Mouse (Mus musculus) hindbrain, postnatal 0 days (tissue): ENCODE measurements around the gene Mgat4a. TPM values are rescaled to one million over a fixed set of nuclear protein-coding genes. Genes with fewer than 3 reads are reported as not detected.

Experiments used
- ATAC-seq: fragments of 200-750 bp; cut with Nextera tagmentation; 2 replicates; pipeline ENCODE4 v1.8.0; 2017; ENCODE audit warnings: mild to moderate bottlenecking, moderate TSS enrichment, moderate library complexity
- DNase-seq: peaks from one replicate; pipeline ENCODE4 v3.0.0-alpha.2; 2015; ENCODE audit warnings: low spot score
- H3K27ac ChIP-seq: fragments of 300-500 bp; sonication (generic); 2 replicates; pipeline ENCODE4 v1.5.1; 2014; ENCODE audit warnings: mild to moderate bottlenecking
- H3K27me3 ChIP-seq: fragments of 300-500 bp; sonication (generic); 2 replicates; pipeline ENCODE4 v1.6.1; 2014; ENCODE audit warnings: low read length, mixed read lengths; ENCODE audit not compliant: insufficient read depth
- H3K36me3 ChIP-seq: fragments of 300-500 bp; sonication (generic); 2 replicates; pipeline ENCODE4 v1.6.1; 2014; ENCODE audit warnings: low read length, mixed read lengths; ENCODE audit not compliant: insufficient read depth
- H3K4me1 ChIP-seq: fragments of 300-500 bp; sonication (generic); 2 replicates; pipeline ENCODE4 v1.6.1; 2014; ENCODE audit warnings: antibody characterized with exemption, low read length, mixed read lengths; ENCODE audit not compliant: insufficient read depth
- H3K4me2 ChIP-seq: fragments of 300-500 bp; sonication (generic); 2 replicates; pipeline ENCODE4 v1.6.1; 2014; ENCODE audit warnings: low read depth, mild to moderate bottlenecking, low read length, moderate library complexity, mixed read lengths
- H3K4me3 ChIP-seq: fragments of 300-500 bp; sonication (generic); 2 replicates; pipeline ENCODE4 v1.5.1; 2014; ENCODE audit warnings: low read length
- H3K9ac ChIP-seq: fragments of 300-500 bp; sonication (generic); replicated peaks from 2 replicates; pipeline ENCODE4 v1.6.1; 2014; ENCODE audit warnings: mild to moderate bottlenecking, low read length, moderate library complexity, mixed read lengths
- H3K9me3 ChIP-seq: fragments of 300-500 bp; sonication (generic); 2 replicates; pipeline ENCODE4 v1.6.1; 2016; ENCODE audit warnings: low read length, mixed read lengths
- CTCF ChIP-seq: IDR thresholded peaks from 2 replicates; pipeline ENCODE4 v1.5.1; 2016; ENCODE audit warnings: antibody characterized with exemption, control low read depth, low read depth
- WGBS: fragments of 180-500 bp; shearing (Covaris S2); extraction: QIAGEN DNeasy Blood & Tissue Kit; methylation state at CpG from one replicate; pipeline ENCODE4 v1.1.7; 2014; 5-methylcytosine and 5-hydroxymethylcytosine counted together
- polyA plus RNA-seq: library from polyadenylated mRNA; unstranded; fragments of >200 nt; fragmentation: Nextera tagmentation; extraction: Ambion mirVana; gene quantifications from 2 replicates; pipeline ENCODE4 v1.2.1, GENCODE M21; 2015
- total RNA-seq: library from RNA; depleted of rRNA; stranded (reverse); fragments of >200 nt; gene quantifications from 2 replicates; pipeline ENCODE4 v1.2.3, GENCODE M21; 2014; rRNA removed

Mgat4a gene
- total RNA-seq, result 16.4 and 20.0 TPM in 2 replicates
- polyA plus RNA-seq, result 7.8 and 10.5 TPM in 2 replicates

DNA sequence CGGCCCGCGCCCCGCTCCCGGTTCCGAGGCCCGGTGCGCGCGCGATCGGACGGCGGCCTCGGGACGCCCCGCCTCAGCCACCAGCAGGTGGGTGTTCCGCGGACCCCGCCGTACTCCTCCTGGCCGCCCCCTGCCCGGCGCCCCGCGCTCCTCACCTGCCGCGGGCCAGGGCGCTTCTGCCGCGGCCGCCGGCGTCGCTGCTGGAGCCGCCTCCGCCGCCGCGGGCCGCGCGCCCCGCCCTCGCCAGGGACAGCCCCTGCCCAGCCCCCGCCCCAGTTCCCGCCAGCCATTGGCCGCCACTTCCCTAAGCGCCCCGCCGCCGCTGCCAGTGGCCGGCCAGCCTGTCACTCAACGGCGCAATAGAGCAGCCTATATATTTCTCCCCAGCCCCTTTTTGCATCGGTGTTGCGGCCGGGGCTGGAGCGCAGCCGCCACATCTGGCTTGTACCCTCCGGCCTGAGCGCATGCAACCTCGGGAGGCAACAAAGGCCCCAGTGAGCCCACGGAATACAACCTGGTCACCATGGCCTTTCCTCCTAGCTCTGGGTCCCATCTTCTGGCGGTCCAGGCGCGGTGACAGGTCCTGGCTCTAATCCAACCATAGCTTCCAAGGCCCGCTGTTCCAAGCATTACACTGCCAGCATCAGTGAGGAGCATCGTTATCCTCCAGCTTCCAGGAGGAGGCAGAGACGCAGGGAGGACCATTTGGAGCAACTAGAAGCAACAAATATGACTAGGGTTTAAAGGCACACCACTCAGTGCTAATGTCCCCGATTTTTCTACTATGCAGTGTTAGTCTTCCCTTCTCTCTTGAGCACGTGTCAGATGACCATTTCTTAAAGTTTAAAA, at the start of gene Mgat4a:
Gene Mgat4a, minus strand, starts transcription at position 207 of the 849 bp plus-strand sequence.
- no peaks in the 10 kb centered on the region for H3K9me3 ChIP-seq
- H3K9ac ChIP-seq, result peak within 1 kb of the TSS; percentile 77
- H3K4me3 ChIP-seq, result peak within 1 kb of the TSS; percentile 84
- peak; percentile 49 for TF ChIP-seq CTCF
- H3K27me3 ChIP-seq, result no peaks in the 10 kb centered on the region
- no peaks in the 10 kb centered on the region for H3K4me1 ChIP-seq
- H3K27ac ChIP-seq, result peak within 1 kb of the TSS; percentile 85
- under 1% methylated on average over 69 of the region's 72 CpGs for WGBS
- no peaks in the 10 kb centered on the region for H3K36me3 ChIP-seq
- ATAC-seq, result peak; percentile 99
- peak within 1 kb of the TSS; percentile 89 for H3K4me2 ChIP-seq
- DNase-seq, result peak; percentile 97

DNA sequence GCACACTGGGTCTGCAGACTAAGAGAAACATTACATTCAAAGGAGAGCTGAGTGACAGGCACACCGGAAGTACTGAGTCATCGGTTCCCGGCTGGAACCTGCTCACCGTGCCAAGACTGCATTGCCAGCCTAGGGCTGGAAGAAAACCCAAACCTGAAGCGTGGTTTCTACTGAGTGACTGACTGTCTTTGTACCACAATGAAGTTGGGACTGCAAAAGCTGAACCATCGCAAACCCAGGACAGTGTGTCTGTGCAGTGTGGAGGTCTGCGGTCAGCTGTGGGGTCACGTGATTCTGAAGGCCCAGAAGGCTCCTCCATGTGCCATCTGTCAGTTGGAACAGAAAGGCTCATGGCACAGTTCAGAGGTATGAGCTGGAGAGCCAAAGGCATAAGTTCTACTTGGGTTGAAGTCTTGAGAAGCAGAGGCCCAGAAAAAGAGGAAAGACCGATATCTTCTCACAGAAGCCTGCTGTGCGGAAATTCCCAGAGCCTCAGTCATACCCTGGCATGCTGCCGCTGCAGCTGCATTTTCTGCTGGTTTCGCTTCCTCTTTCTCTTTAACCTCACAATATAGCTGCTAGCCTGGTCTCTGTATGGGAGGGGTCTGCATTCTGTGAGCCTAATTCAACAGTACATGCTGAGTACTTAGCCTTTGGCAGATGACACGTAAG, 45.1 kb upstream of the Mgat4a start:
- no peak overlapping the region for H3K4me2 ChIP-seq
- 55% methylated on average over 13 of the region's 13 CpGs for WGBS
- H3K36me3 ChIP-seq, result no peaks in the 10 kb centered on the region
- no peaks in the 10 kb centered on the region for H3K4me1 ChIP-seq
- H3K27ac ChIP-seq, result no peak overlapping the region
- no peak overlapping the region for H3K4me3 ChIP-seq
- TF ChIP-seq CTCF, result no peak
- H3K27me3 ChIP-seq, result no peaks in the 10 kb centered on the region
- peak; percentile 38 for DNase-seq
- H3K9me3 ChIP-seq, result no peaks in the 10 kb centered on the region
- H3K9ac ChIP-seq, result no peak overlapping the region
- ATAC-seq, result peak; percentile 82

DNA sequence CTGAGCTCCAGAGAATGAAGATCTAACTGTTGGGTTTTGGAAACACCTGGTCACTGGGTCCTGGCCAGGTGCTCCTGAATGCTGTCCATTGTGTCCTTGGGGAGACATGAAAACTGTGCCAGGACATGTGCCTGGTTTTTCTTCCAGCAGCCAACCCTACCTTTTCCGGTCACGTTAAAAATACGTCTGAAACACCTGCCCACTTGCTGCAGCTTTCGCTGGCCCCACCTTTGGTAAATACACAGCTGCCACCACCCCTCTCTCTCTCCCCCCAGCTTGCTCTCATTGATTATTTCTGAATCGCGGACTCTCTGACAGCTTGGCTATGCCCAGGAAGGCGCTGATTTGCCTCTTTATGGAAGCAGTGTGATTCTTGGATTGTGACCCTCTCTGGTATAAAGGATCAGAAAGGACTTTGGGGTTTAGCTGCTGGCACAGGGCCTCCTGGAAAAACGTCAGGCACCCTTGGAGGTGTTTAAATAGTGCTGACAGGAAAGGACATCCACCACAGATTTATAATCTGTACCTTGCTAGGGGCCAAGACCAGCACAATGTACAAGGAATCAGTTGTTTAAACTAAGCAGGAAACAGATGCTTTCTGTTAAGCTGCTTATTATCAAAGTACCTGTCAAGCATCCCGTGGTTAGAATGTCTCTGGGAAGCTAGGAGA, 43.1 kb upstream of the Mgat4a start:
- WGBS, result 53% methylated on average over 9 of the region's 9 CpGs
- no peak overlapping the region for H3K9ac ChIP-seq
- peak; percentile 19 for DNase-seq
- H3K27me3 ChIP-seq, result no peaks in the 10 kb centered on the region
- H3K4me1 ChIP-seq, result no peaks in the 10 kb centered on the region
- H3K9me3 ChIP-seq, result no peaks in the 10 kb centered on the region
- no peak for TF ChIP-seq CTCF
- no peak overlapping the region for H3K4me3 ChIP-seq
- H3K27ac ChIP-seq, result no peak overlapping the region
- no peaks in the 10 kb centered on the region for H3K36me3 ChIP-seq
- no peak for ATAC-seq
- no peak overlapping the region for H3K4me2 ChIP-seq

DNA sequence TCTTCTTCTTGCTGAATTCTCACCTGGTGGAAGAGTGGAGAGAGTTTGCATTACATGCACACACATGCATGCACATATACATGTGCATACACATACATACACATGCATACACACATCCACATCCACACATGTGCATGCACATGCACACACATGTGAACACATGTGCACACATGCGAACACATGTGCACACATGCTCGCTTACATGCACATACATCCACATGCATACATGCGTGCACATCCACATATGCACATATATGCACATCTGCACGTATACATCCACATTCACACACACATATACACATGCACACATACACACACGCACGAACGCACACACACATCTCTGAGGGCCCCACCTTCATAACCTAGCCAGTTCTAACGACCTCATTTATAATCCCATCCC, 42.4 kb upstream of the Mgat4a start:
- no peak overlapping the region for H3K4me2 ChIP-seq
- no peak overlapping the region for H3K4me3 ChIP-seq
- no peaks in the 10 kb centered on the region for H3K9me3 ChIP-seq
- no peak overlapping the region for H3K9ac ChIP-seq
- no peaks in the 10 kb centered on the region for H3K4me1 ChIP-seq
- H3K27me3 ChIP-seq, result no peaks in the 10 kb centered on the region
- no peaks in the 10 kb centered on the region for H3K36me3 ChIP-seq
- DNase-seq, result no peak
- TF ChIP-seq CTCF, result no peak
- H3K27ac ChIP-seq, result no peak overlapping the region
- no peak for ATAC-seq
- WGBS, result 91% methylated on average over 8 of the region's 8 CpGs

DNA sequence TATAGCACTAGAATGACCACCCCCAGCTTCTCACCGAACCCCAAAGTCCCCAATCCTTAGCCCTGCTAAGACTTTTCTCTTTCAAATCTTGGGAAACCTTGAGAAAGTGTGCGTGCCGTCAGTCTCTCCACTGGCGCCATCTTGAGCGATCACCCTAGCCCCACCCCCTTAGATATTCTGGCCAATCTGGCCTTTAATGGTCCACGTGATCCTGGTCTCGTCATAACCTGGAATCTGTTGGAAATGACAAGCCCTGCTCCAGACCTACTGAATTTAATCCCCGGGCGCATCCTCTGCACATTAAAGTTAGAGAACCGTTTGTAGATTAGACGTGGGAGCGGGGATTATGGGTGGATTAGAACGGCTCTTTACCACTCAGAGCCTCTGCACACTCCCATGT, 38.9 kb upstream of the Mgat4a start:
- Histone ChIP-seq H3K4me3 (no peak overlapping the region), H3K27me3 (no peaks in the 10 kb centered on the region), H3K4me2 (no peak overlapping the region), H3K4me1 (no peaks in the 10 kb centered on the region), H3K9me3 (no peaks in the 10 kb centered on the region), H3K27ac (no peak overlapping the region), H3K9ac (no peak overlapping the region), H3K36me3 (no peaks in the 10 kb centered on the region)
- DNase-seq, result no peak
- WGBS, result 95% methylated on average over 13 of the region's 13 CpGs
- TF ChIP-seq CTCF, result no peak
- no peak for ATAC-seq

DNA sequence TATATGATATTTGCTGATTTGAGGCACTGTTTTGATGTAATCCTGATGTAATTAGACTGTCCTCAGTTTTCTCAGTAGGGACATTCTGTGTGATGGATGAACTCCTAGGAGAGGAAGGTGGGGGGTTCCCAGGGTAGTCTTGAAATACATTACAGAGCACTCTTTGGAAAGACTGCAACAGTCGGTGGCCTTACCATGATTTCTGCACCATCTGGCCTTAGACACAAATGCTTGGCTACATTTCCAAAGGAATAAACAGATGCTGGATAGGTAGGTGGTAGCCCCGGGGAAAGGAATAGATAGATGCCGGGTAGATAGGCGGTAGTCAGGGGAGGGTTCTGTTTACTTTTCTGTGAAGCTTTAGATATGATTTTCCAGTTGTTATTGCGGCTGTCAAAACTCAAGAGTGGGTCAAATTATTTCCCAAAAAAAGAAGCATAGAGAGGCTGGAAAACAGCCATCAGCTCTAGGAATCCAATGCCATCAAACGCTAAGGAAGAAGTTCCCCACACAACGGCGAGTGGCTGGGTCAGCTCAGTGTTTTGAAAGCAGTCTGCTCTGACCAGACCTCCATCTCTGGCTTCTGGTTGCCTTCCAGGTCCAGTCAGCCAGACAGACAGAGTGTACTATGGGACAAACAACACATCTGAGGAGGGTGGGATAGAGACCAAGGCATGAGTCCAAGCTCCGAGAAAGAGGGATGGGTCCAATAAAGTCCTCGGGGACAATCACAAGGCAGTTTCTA, 31.9 kb upstream of the Mgat4a start:
- H3K4me3 ChIP-seq, result no peak overlapping the region
- H3K4me2 ChIP-seq, result no peak overlapping the region
- H3K4me1 ChIP-seq, result peaks cover 3% of the 10 kb centered on the region; the same call in 1 of the 2 replicates
- WGBS, result 63% methylated on average over 10 of the region's 10 CpGs
- DNase-seq (peak; percentile 29), ATAC-seq (no peak)
- H3K9ac ChIP-seq, result no peak overlapping the region
- no peak for TF ChIP-seq CTCF
- H3K27me3 ChIP-seq, result no peaks in the 10 kb centered on the region
- H3K36me3 ChIP-seq, result no peaks in the 10 kb centered on the region
- no peak overlapping the region for H3K27ac ChIP-seq
- no peaks in the 10 kb centered on the region for H3K9me3 ChIP-seq
